ENCODE assay signal across 15 mouse cellular contexts in the genomic region with DNA sequence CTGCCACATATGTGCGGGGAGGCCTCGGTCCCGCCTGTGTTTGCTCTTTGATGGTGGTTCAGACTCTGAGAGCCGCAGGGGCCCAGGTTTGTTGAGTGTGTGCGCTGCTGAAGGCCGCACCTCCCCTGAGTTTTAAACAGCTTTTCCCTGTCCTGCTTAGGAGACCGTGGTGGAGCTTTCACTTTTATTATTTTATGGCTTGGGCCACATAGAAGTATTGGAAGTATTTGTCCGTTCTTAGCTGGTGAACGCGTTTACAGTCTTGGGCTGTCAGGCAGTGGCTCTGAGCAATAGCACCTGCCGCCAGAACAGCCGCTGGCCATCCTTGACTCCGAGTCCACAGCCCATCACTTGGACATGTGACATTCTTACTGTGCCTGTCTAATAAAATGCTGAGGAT. TPM values are rescaled to one million over a fixed set of nuclear protein-coding genes. Genes with fewer than 3 reads are reported as not detected.
DNase-seq lines count a peak whose midpoint lies in the region; ATAC-seq lines count a peak whose summit lies in the region.
"Had no signal": no experiment of that assay in that cellular context is flagged by ENCODE, and none has a peak within 500 bp of the region (broad histone marks: within the 10 kb centered on the region; RNA-seq: fewer than 3 reads in every experiment).

No protein-coding gene starts in this region.

- no peak overlapping the region for H3K4me3 ChIP-seq in stomach, embryonic 16.5 days (replicated peaks; ENCODE audit: low read length)
- H3K4me3 ChIP-seq: midbrain, embryonic 10.5 days had no signal

- peak overlapping the region; percentile 48 for H3K27ac ChIP-seq in stomach, embryonic 16.5 days (ENCODE audit: low read length)
- H3K27ac ChIP-seq: midbrain, embryonic 10.5 days had no signal

- no peaks in the 10 kb centered on the region for H3K27me3 ChIP-seq in stomach, embryonic 16.5 days (ENCODE audit: control insufficient read depth, insufficient read depth, low read length)

- H3K9me3 ChIP-seq in stomach, embryonic 16.5 days (replicated peaks; ENCODE audit: control insufficient read depth, low read length), result no peaks in the 10 kb centered on the region
- H3K9me3 ChIP-seq: midbrain, embryonic 10.5 days had no signal

- WGBS in large intestine, adult 2 months, result 18% methylated on average over 13 of the region's 13 CpGs
- 38% methylated on average over 13 of the region's 13 CpGs for WGBS in stomach, embryonic 16.5 days

- H3K9ac ChIP-seq in stomach, embryonic 16.5 days (ENCODE audit: low read length), result 0 out of 2 replicates have a peak overlapping the region, but pooled peaks have one; percentile 7
- H3K9ac ChIP-seq: hindbrain, embryonic 14.5 days; liver, postnatal 0 days had no signal

- peak overlapping the region; percentile 25 for H3K4me2 ChIP-seq in stomach, embryonic 16.5 days (ENCODE audit: low read depth, low read length)
- H3K4me2 ChIP-seq: hindbrain, embryonic 14.5 days had no signal

- H3K36me3 ChIP-seq in stomach, embryonic 16.5 days (ENCODE audit: control insufficient read depth, insufficient read depth, low read length), result peaks cover 26% of the 10 kb centered on the region

- no peaks in the 10 kb centered on the region for H3K4me1 ChIP-seq in stomach, embryonic 16.5 days (ENCODE audit: control insufficient read depth, insufficient read depth, low read length)

- peak; percentile 25; the same call in 1 of the 2 replicates for ATAC-seq in stomach, embryonic 16.5 days (ENCODE audit: insufficient read depth, low FRiP score)
- ATAC-seq: liver, postnatal 0 days had no signal

- peak; percentile 65 to 73 for DNase-seq in kidney, postnatal 4 days
- no peak for DNase-seq in kidney, postnatal 25 days
- peak; percentile 53 for DNase-seq in large intestine, adult 2 months (ENCODE audit: low read depth, low spot score)
- DNase-seq in lung, postnatal 10 days, result peak; percentile 67
- no peak for DNase-seq in cerebellum, postnatal 10 days
- DNase-seq in neural tube, embryonic 10.5 days (ENCODE audit: extremely low spot score, low spot score), result no peak
- DNase-seq: cerebellum, adult 9-11 months; embryo, embryonic 11 days; gastrocnemius, postnatal 25 days; layer of hippocampus, postnatal 36 days; liver; liver, postnatal 0 days had no signal

RNA-seq across cellular contexts. Expression of a gene that starts 13.3 kb away (rescaled TPM):
- 6.0 and 11.6 TPM in 2 replicates for polyA plus RNA-seq in large intestine, adult 2 months (2012; rRNA removed)
- polyA plus RNA-seq in stomach, embryonic 16.5 days (2015; fragmentation: Nextera tagmentation; extraction: Ambion mirVana), result 11.7 and 16.9 TPM in 2 replicates

RNA-seq across cellular contexts. Expression of a gene that starts 26.9 kb away (rescaled TPM):
- 19.2 and 24.0 TPM in 2 replicates for polyA plus RNA-seq in large intestine, adult 2 months (2012; rRNA removed)
- polyA plus RNA-seq in stomach, embryonic 16.5 days (2015; fragmentation: Nextera tagmentation; extraction: Ambion mirVana), result 62.2 and 69.9 TPM in 2 replicates

RNA-seq across cellular contexts. Expression of a gene that starts 27.2 kb away (rescaled TPM):
- polyA plus RNA-seq in large intestine, adult 2 months (2012; rRNA removed), result 13.6 and 20.3 TPM in 2 replicates
- polyA plus RNA-seq in stomach, embryonic 16.5 days (2015; fragmentation: Nextera tagmentation; extraction: Ambion mirVana), result 16.8 and 18.1 TPM in 2 replicates

RNA-seq across cellular contexts. Expression of a gene that starts 54.6 kb away (rescaled TPM):
- polyA plus RNA-seq in large intestine, adult 2 months (2012; rRNA removed), result 63.6 and 98.7 TPM in 2 replicates
- 89.8 and 98.8 TPM in 2 replicates for polyA plus RNA-seq in stomach, embryonic 16.5 days (2015; fragmentation: Nextera tagmentation; extraction: Ambion mirVana)

RNA-seq across cellular contexts. Expression of a gene that starts 55.2 kb away (rescaled TPM):
- polyA plus RNA-seq in large intestine, adult 2 months (2012; rRNA removed), result 35.5 and 36.5 TPM in 2 replicates
- polyA plus RNA-seq in stomach, embryonic 16.5 days (2015; fragmentation: Nextera tagmentation; extraction: Ambion mirVana), result 104 TPM in 2 replicates

Comparison
In these comparisons a context has a peak if more than half of its experiments do, and no peak if none do; other contexts are left out.
1. DNase-seq: peak in kidney, postnatal 4 days (2 of 2), large intestine, adult 2 months (single experiment) and lung, postnatal 10 days (single experiment); none in kidney, postnatal 25 days (0 of 2), cerebellum, postnatal 10 days (0 of 2) and neural tube, embryonic 10.5 days (single experiment).